Mouse (Mus musculus) CH12.LX (cell line): ENCODE results near the gene Suco. TPM values are rescaled to one million over a fixed set of nuclear protein-coding genes. Genes with fewer than 3 reads are reported as not detected.

Experiments used
- DNase-seq: peaks from one replicate; pipeline ENCODE4 v3.0.0-alpha.2; 2013; ENCODE audit errors: extremely low read depth
- H3K27ac ChIP-seq: 2 replicates; pipeline ENCODE4 v1.5.1; 2012; ENCODE audit warnings: low read depth, mild to moderate bottlenecking, control low read depth, moderate library complexity; ENCODE audit not compliant: insufficient read depth
- H3K27me3 ChIP-seq: replicated peaks from 2 replicates; pipeline ENCODE3; 2012; ENCODE audit warnings: inconsistent platforms
- H3K36me3 ChIP-seq, 2 experiments: replicated peaks in 1 of 2; 2 replicates each; pipeline versions ENCODE3 to v1.6.1; 2012; ENCODE audit warnings: inconsistent platforms in 1 of 2, low read length in 1 of 2, mild to moderate bottlenecking in 1 of 2, mixed read lengths in 1 of 2, moderate library complexity in 1 of 2; ENCODE audit not compliant: control insufficient read depth in 1 of 2, insufficient read depth in 1 of 2
- H3K4me1 ChIP-seq, 2 experiments: 2 replicates each; pipeline ENCODE4 v1.6.1; 2012; ENCODE audit warnings: inconsistent platforms in 1 of 2, moderate library complexity in 1 of 2; ENCODE audit not compliant: insufficient read depth in 2 of 2, control insufficient read depth in 1 of 2
- H3K4me2 ChIP-seq: 2 replicates; pipeline ENCODE4 v1.6.1; 2012; ENCODE audit warnings: low read depth, mild to moderate bottlenecking, control low read depth; ENCODE audit not compliant: poor library complexity, insufficient read depth, severe bottlenecking
- H3K4me3 ChIP-seq, 3 experiments: fragments of 150-350 bp in 1 of 3; sonication (generic) in 1 of 3; replicated peaks in 1 of 3; 2 replicates each; pipeline versions ENCODE3 to v1.5.1; 2011 to 2012; ENCODE audit warnings: low read depth in 2 of 3, low read length in 2 of 3, mild to moderate bottlenecking in 2 of 3, moderate library complexity in 2 of 3, control low read depth in 1 of 3, improper control_type of control experiment in 1 of 3, inconsistent platforms in 1 of 3, mixed read lengths in 1 of 3; ENCODE audit not compliant: poor library complexity in 1 of 3
- H3K79me2 ChIP-seq: replicated peaks from 2 replicates; pipeline ENCODE4 v1.6.1; 2012; ENCODE audit warnings: mild to moderate bottlenecking, moderate library complexity; ENCODE audit not compliant: control insufficient read depth, poor library complexity, insufficient read depth, severe bottlenecking; ENCODE audit errors: extremely low read depth
- H3K9ac ChIP-seq: 2 replicates; pipeline ENCODE4 v1.6.1; 2012; ENCODE audit warnings: low read depth, mild to moderate bottlenecking, control low read depth, moderate library complexity; ENCODE audit not compliant: insufficient read depth
- H3K9me3 ChIP-seq: replicated peaks from 2 replicates; pipeline ENCODE3; 2012; ENCODE audit warnings: low read length, inconsistent platforms, mixed read lengths
- BHLHE40 ChIP-seq: IDR thresholded peaks from 2 replicates; pipeline ENCODE4 v1.6.1; 2011; ENCODE audit warnings: mild to moderate bottlenecking, low read depth, low read length, improper control_type of control experiment
- CHD1 ChIP-seq: IDR thresholded peaks from 2 replicates; pipeline ENCODE4 v1.6.1; 2012; ENCODE audit warnings: low read depth, low read length, improper control_type of control experiment, inconsistent platforms
- CTCF ChIP-seq, 2 experiments: IDR thresholded peaks in 1 of 2; conservative IDR thresholded peaks in 1 of 2; 2 replicates each; pipeline ENCODE4 v1.5.1; 2011 to 2012; ENCODE audit warnings: low read depth in 2 of 2, low read length in 2 of 2, improper control_type of control experiment in 1 of 2, inconsistent platforms in 1 of 2, mild to moderate bottlenecking in 1 of 2, moderate library complexity in 1 of 2
- E2F4 ChIP-seq: IDR thresholded peaks from 2 replicates; pipeline ENCODE4 v1.6.1; 2011; ENCODE audit warnings: low read depth, low read length, improper control_type of control experiment; ENCODE audit not compliant: insufficient replicate concordance
- ELF1 ChIP-seq: IDR thresholded peaks from 2 replicates; pipeline ENCODE4 v1.6.1; 2014; ENCODE audit warnings: low read depth, mild to moderate bottlenecking, inconsistent platforms, low read length, improper control_type of control experiment
- EP300 ChIP-seq: IDR thresholded peaks from 2 replicates; pipeline ENCODE4 v1.6.1; 2011; ENCODE audit warnings: low read length, improper control_type of control experiment
- ETS1 ChIP-seq: conservative IDR thresholded peaks from 2 replicates; pipeline ENCODE4 v1.6.1; 2012; ENCODE audit warnings: low read depth, mild to moderate bottlenecking, inconsistent platforms, low read length, improper control_type of control experiment, moderate library complexity
- HCFC1 ChIP-seq: IDR thresholded peaks from 2 replicates; pipeline ENCODE4 v1.6.1; 2012; ENCODE audit warnings: low read depth, mild to moderate bottlenecking, inconsistent platforms, low read length, improper control_type of control experiment
- IRF4 ChIP-seq: IDR thresholded peaks from 2 replicates; pipeline ENCODE4 v1.6.1; 2014; ENCODE audit warnings: low read depth, mild to moderate bottlenecking, inconsistent platforms, low read length, improper control_type of control experiment
- KAT2A ChIP-seq: IDR thresholded peaks from 2 replicates; pipeline ENCODE4 v1.6.1; 2012; ENCODE audit warnings: low read length, improper control_type of control experiment, inconsistent platforms; ENCODE audit not compliant: insufficient replicate concordance
- MAFK ChIP-seq: IDR thresholded peaks from 2 replicates; pipeline ENCODE4 v1.6.1; 2011; ENCODE audit warnings: low read length, improper control_type of control experiment; ENCODE audit not compliant: insufficient replicate concordance
- MAX ChIP-seq: IDR thresholded peaks from 2 replicates; pipeline ENCODE4 v1.6.1; 2011; ENCODE audit warnings: low read length, improper control_type of control experiment
- MAZ ChIP-seq: IDR thresholded peaks from 2 replicates; pipeline ENCODE4 v1.6.1; 2012; ENCODE audit warnings: low read depth, mild to moderate bottlenecking, inconsistent platforms, low read length, improper control_type of control experiment, moderate library complexity
- MEF2A ChIP-seq: IDR thresholded peaks from 2 replicates; pipeline ENCODE4 v1.6.1; 2014; ENCODE audit warnings: low read depth, mild to moderate bottlenecking, inconsistent platforms, low read length, improper control_type of control experiment, borderline replicate concordance
- MXI1 ChIP-seq: IDR thresholded peaks from 2 replicates; pipeline ENCODE4 v1.6.1; 2011; ENCODE audit warnings: mild to moderate bottlenecking, low read depth, low read length, improper control_type of control experiment
- MYC ChIP-seq: IDR thresholded peaks from 2 replicates; pipeline ENCODE4 v1.6.1; 2011; ENCODE audit warnings: low read depth, mild to moderate bottlenecking, improper control_type of control experiment, low read length
- NELFE ChIP-seq: IDR thresholded peaks from 2 replicates; pipeline ENCODE4 v1.6.1; 2011; ENCODE audit warnings: low read depth, low read length, improper control_type of control experiment
- NRF1 ChIP-seq: IDR thresholded peaks from 2 replicates; pipeline ENCODE4 v1.6.1; 2014; ENCODE audit warnings: low read depth, mild to moderate bottlenecking, inconsistent platforms, low read length, improper control_type of control experiment, moderate library complexity
- POLR2AphosphoS2 ChIP-seq: IDR thresholded peaks from 2 replicates; pipeline ENCODE4 v1.6.1; 2011; ENCODE audit warnings: low read depth, low read length, improper control_type of control experiment
- RAD21 ChIP-seq: IDR thresholded peaks from 2 replicates; pipeline ENCODE4 v1.6.1; 2011; ENCODE audit warnings: low read depth, mild to moderate bottlenecking, low read length, improper control_type of control experiment, moderate library complexity
- RCOR1 ChIP-seq: conservative IDR thresholded peaks from 2 replicates; pipeline ENCODE4 v1.6.1; 2012; ENCODE audit warnings: low read depth, mild to moderate bottlenecking, inconsistent platforms, low read length, improper control_type of control experiment
- SIN3A ChIP-seq: IDR thresholded peaks from 2 replicates; pipeline ENCODE4 v1.6.1; 2012; ENCODE audit warnings: low read length, improper control_type of control experiment, inconsistent platforms
- SMC3 ChIP-seq: IDR thresholded peaks from 2 replicates; pipeline ENCODE4 v1.6.1; 2011; ENCODE audit warnings: low read depth, low read length, improper control_type of control experiment
- TBP ChIP-seq: conservative IDR thresholded peaks from 2 replicates; pipeline ENCODE4 v1.6.1; 2011; ENCODE audit warnings: low read depth, low read length, improper control_type of control experiment
- TCF12 ChIP-seq: IDR thresholded peaks from 2 replicates; pipeline ENCODE4 v1.6.1; 2014; ENCODE audit warnings: low read depth, mild to moderate bottlenecking, inconsistent platforms, low read length, improper control_type of control experiment
- UBTF ChIP-seq: IDR thresholded peaks from 2 replicates; pipeline ENCODE4 v1.6.1; 2012; ENCODE audit warnings: low read depth, mild to moderate bottlenecking, inconsistent platforms, low read length, improper control_type of control experiment, moderate library complexity
- ZC3H11A ChIP-seq: IDR thresholded peaks from 2 replicates; pipeline ENCODE4 v1.6.1; 2012; ENCODE audit warnings: low read depth, mild to moderate bottlenecking, inconsistent platforms, low read length, improper control_type of control experiment
- ZMIZ1 ChIP-seq: IDR thresholded peaks from 2 replicates; pipeline ENCODE4 v1.6.1; 2012; ENCODE audit warnings: low read depth, mild to moderate bottlenecking, inconsistent platforms, low read length, improper control_type of control experiment
- dilution Hi-C: fragments of 300-500 bp; cut with MboI; formaldehyde crosslinking; loops from 2 replicates; pipeline ENCODE4 v1.14.3; 2020; ENCODE audit warnings: low sequenced_read_pairs; ENCODE audit not compliant: extremely low pct_unique_long_range_greater_than_20kb, extremely low pct_ligation_motif_present
- in situ Hi-C: fragments of 300-500 bp; cut with MboI; formaldehyde crosslinking; loops from 3 replicates; pipeline ENCODE4 v1.14.3; 2019; ENCODE audit warnings: low sequenced_read_pairs, low pct_ligation_motif_present, low pct_unique_long_range_greater_than_20kb, mixed read lengths
- polyA plus RNA-seq: library from polyadenylated mRNA; unstranded; fragments of >175 nt; gene quantifications from 2 replicates; pipeline ENCODE4 v1.2.1, GENCODE M21; 2012; ENCODE audit warnings: low read depth; ENCODE audit not compliant: insufficient read length
- total RNA-seq, 2 experiments: library from RNA; depleted of rRNA; stranded (reverse); fragments of 300-350 nt in 1 of 2; fragments of >200 nt in 1 of 2; gene quantifications; 2 replicates each; pipeline ENCODE4 v1.2.3; 2012 to 2014

The Suco gene
- total and polyA plus RNA-seq, 3 experiments: 21.8 to 41.9 (median 36.1) TPM

DNA sequence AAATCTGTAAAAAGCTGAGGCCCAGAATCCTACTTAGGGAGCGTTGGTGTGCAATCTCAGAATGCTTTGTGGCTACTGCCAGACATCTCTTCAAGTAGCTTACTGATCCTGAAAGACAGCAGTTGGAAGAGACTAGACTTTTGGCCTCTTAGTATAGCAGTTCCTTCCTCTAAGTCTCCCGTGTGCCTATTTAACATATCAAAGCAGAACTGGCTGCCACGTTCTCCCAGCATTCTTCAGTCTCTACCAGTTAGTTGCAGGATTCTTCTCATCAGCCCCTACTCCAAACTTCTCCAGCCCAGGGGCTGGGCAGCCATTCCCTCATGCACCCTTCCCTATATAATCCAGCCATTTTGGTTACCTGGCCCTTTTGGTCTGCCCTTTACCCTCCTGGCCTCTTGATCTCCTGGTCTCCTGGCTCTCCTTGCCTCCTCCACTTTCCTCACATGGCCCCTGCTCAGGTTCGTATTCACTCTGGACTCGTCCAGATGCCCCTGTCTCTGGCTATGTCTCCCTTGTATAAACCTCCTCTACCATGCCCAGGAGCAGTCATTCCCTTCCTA, 1.2 kb upstream of the Suco start:
- peak overlapping the region; percentile 65 to 98 (median 74) for H3K4me3 ChIP-seq
- dilution Hi-C loops: no loop called here

DNA sequence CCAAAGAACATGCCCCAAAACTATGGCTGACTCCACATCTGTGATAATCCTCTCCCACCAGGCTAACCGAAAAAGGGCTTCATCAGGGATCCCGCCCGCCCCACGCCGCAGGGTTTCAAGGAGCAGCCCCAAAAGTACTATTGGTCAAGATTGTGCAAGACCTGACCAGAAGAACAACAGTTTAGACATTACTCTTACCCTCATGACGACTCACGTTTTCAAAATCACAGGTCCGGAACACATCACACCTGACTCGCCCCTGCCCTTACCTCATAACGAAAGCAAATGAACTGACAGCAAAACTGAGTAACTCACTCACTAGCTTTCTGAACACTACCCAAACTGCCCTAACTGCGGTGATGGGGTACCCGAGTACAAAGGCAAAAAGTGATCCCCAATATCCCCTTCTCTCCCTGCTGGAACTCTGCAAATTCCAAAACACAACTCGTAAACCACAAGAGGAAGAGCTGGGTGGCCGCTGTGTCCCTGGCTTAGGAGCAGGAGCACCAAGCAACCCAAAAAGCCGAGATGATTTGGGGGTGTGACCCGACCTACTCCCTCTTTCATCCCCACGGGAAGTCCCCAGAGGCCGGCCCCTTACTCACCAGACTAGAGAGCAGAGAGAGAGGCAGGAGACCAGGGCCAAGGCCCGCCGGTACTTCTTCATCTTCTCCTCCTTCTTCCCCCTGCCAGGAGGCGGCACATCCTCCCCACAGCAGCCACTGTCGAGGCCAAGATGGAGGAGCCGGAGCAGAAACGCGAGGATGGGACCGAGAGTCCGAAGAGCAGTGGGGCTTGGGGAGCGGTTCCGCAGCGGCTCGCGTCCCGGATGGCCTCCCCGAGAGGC, 553 bp downstream of the Suco start:
- no peaks in the 10 kb centered on the region for H3K27me3 ChIP-seq
- dilution Hi-C loops: no loop called here

More for the DNA sequence above, 1.2 kb upstream of the Suco start:
- H3K9me3 ChIP-seq: no peaks in the 10 kb centered on the region
- peak; percentile 29 for DNase-seq
- H3K27me3 ChIP-seq: no peaks in the 10 kb centered on the region
- peaks cover 4 to 16% of the 10 kb centered on the region in 2 experiments for H3K4me1 ChIP-seq
- H3K27ac ChIP-seq: 0 out of 2 replicates have a peak overlapping the region, but pooled peaks have one; percentile 0
- H3K9ac ChIP-seq: peak overlapping the region; percentile 88
- peaks cover 22% of the 10 kb centered on the region for H3K79me2 ChIP-seq
- peak overlapping the region; percentile 89 for H3K4me2 ChIP-seq
- TF ChIP-seq KAT2A (no peak), MEF2A (no peak), TCF12 (no peak), CTCF (conservative IDR thresholded peaks at IDR 0.05 in 1 of 2, IDR thresholded peaks at IDR 0.05 in 1 of 2; ENCODE audit: low read depth in 2 of 2, low read length in 2 of 2) (no peak), MAFK (0 out of 2 replicates have a peak, but pooled peaks have one; percentile 18), TBP (0 out of 2 replicates have a peak, but pooled peaks have one; percentile 22), EP300 (no peak), BHLHE40 (peak; percentile 26; the same call in 1 of the 2 replicates), ZMIZ1 (no peak), NELFE (no peak), POLR2AphosphoS2 (no peak), NRF1 (no peak), SIN3A (no peak), CHD1 (no peak), ETS1 (no peak), UBTF (no peak)
- in situ Hi-C loops: no loop called here
- H3K36me3 ChIP-seq: peaks cover 0 to 3% of the 10 kb centered on the region in 2 experiments

More for the DNA sequence above, 553 bp downstream of the Suco start:
- peak overlapping the region; percentile 90 for H3K27ac ChIP-seq
- TF ChIP-seq E2F4 (no peak), MYC (0 out of 2 replicates have a peak, but pooled peaks have one; percentile 16), MAX (peak; percentile 64), CTCF (conservative IDR thresholded peaks at IDR 0.05 in 1 of 2, IDR thresholded peaks at IDR 0.05 in 1 of 2; ENCODE audit: low read depth in 2 of 2, low read length in 2 of 2) (peak in 1 of 2 experiments; percentile 43; a peak in 2 of 4 replicates), MAFK (peak; percentile 9; the same call in 1 of the 2 replicates), ELF1 (no peak), SIN3A (peak; percentile 80), IRF4 (peak; percentile 63; the same call in 1 of the 2 replicates), ETS1 (peak; percentile 80), ZC3H11A (no peak), MXI1 (peak; percentile 60), HCFC1 (no peak), MAZ (0 out of 2 replicates have a peak, but pooled peaks have one; percentile 5), BHLHE40 (peak; percentile 99), RAD21 (peak; percentile 18), SMC3 (peak; percentile 35), EP300 (peak; percentile 51; the same call in 1 of the 2 replicates), RCOR1 (no peak), MEF2A (no peak)
- peaks cover 4 to 23% of the 10 kb centered on the region in 2 experiments for H3K4me1 ChIP-seq
- peak overlapping the region; percentile 62; the same call in 1 of the 2 replicates for H3K4me2 ChIP-seq
- in situ Hi-C loops: no loop called here
- no peaks in the 10 kb centered on the region for H3K9me3 ChIP-seq
- peak overlapping the region; percentile 94 to 98 (median 97) for H3K4me3 ChIP-seq
- peak overlapping the region; percentile 62 for H3K9ac ChIP-seq
- peaks cover 0 to 6% of the 10 kb centered on the region in 2 experiments for H3K36me3 ChIP-seq
- H3K79me2 ChIP-seq: peaks cover 32% of the 10 kb centered on the region
- peak; percentile 49 for DNase-seq
